Mouse (Mus musculus) erythroblast, embryonic 14.5 days (primary cell): ENCODE results near the gene Aco2. TPM values are rescaled to one million over a fixed set of nuclear protein-coding genes. Genes with fewer than 3 reads are reported as not detected.

Experiments used
- H3K27me3 ChIP-seq: 2 replicates; pipeline ENCODE4 v1.6.1; 2012; ENCODE audit warnings: inconsistent platforms; ENCODE audit not compliant: control insufficient read depth
- H3K36me3 ChIP-seq: 2 replicates; pipeline ENCODE4 v1.6.1; 2012; ENCODE audit warnings: mild to moderate bottlenecking, inconsistent platforms; ENCODE audit not compliant: control insufficient read depth
- H3K4me1 ChIP-seq: 2 replicates; pipeline ENCODE4 v1.6.1; 2012; ENCODE audit warnings: inconsistent platforms; ENCODE audit not compliant: control insufficient read depth
- H3K4me3 ChIP-seq: replicated peaks from 2 replicates; pipeline ENCODE3; 2012; ENCODE audit warnings: moderate library complexity, mild to moderate bottlenecking, inconsistent platforms
- H3K9me3 ChIP-seq: 2 replicates; pipeline ENCODE4 v1.6.1; 2012; ENCODE audit warnings: low read length, inconsistent platforms, mixed read lengths; ENCODE audit not compliant: control insufficient read depth
- GATA1 ChIP-seq: IDR thresholded peaks from 2 replicates; pipeline ENCODE4 v1.6.1; 2012; ENCODE audit warnings: low read length, inconsistent platforms, mixed read lengths
- TAL1 ChIP-seq: IDR thresholded peaks from 3 replicates; pipeline ENCODE4 v1.6.1; 2012; ENCODE audit warnings: low read length, inconsistent platforms, mixed read lengths
- polyA plus RNA-seq: library from polyadenylated mRNA; stranded (reverse); fragments of >175 nt; gene quantifications from 2 replicates; pipeline ENCODE4 v1.2.3, GENCODE M21; 2012

Aco2 gene
- polyA plus RNA-seq, 1 experiment, result 19.1 TPM

DNA sequence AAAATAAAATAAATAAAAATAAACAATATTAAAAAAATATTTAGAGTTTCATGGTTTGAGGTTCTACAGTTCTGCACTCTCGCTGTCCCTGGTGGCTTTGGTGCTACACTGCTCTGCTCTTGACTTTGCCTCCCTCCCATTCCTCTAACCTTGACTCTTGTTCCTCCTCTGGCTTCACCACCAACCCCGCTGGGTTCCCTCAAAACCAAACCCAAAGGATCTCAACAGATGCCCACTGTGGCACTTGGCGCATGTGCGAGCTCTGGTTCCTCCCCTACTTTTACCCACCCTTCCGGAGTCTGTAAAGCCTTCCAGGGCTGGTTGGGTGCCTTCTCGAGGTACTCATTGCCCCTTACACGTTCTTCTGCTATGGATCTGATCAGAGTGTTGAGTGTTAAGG, 29.8 kb upstream of the Aco2 start:
- H3K4me3 ChIP-seq, result no peak overlapping the region
- H3K36me3 ChIP-seq, result peaks cover 5% of the 10 kb centered on the region

DNA sequence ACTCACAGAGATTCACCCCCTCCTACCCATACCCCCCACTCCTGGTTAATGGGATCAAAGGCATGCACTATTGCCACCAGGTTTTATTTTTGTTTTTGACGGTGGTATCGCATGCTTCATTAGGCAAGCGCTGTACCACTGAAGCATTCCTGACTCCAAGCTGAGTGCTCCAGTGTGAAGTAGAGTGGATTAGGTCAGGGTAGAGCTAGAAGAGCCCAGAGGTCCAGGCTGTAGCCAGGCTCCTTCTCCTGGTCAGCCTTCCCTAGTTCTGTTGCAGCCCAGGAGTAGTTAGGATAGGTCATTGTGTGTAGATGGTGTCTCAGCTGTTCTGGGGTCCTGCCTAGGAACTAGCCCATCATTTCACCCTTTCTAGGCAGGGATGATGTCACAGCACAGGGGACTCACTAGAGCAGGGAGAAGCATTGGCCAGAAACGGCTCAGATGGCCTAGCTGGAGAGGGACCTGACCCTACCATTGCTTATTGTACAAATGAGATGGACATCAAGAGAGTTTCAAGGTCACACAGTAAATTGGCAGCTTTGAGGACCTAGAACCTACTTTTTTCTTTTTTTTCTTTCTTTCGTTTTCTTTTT, 27.0 kb upstream of the Aco2 start:
- no peak for TF ChIP-seq GATA1
- TF ChIP-seq TAL1, result no peak
- H3K4me1 ChIP-seq, result peaks cover 17% of the 10 kb centered on the region

More for the DNA sequence above, 29.8 kb upstream of the Aco2 start:
- Histone ChIP-seq H3K9me3 (no peaks in the 10 kb centered on the region), H3K27me3 (peaks cover 8% of the 10 kb centered on the region), H3K4me1 (peaks cover 9% of the 10 kb centered on the region)
- TF ChIP-seq TAL1 (no peak), GATA1 (no peak)

DNA sequence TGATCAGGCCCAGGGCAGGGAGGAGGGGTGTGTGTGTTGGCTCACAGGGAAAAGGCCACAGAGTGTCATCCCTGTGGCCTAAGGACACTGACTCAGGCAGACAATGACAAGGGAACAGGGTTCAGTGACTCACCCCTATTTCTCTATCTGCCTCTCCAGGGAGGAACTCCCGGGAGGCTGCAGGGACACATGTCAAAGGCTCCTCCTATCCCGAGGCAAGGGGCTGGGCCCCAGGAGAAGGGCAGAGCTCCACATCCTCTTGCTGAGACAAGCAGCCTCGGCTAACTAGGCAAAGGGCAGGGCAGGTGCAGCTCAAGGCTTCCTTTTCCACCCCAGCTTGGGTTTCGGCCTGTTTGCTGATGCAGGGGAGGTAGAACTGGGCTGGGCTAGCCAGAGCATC, 26.4 kb upstream of the Aco2 start:
- Histone ChIP-seq H3K36me3 (peaks cover 31% of the 10 kb centered on the region), H3K4me3 (no peak overlapping the region), H3K27me3 (peaks cover 2% of the 10 kb centered on the region; the same call in 1 of the 2 replicates), H3K4me1 (peaks cover 17% of the 10 kb centered on the region), H3K9me3 (no peaks in the 10 kb centered on the region)
- TF ChIP-seq GATA1 (no peak), TAL1 (no peak)

More for the DNA sequence above, 27.0 kb upstream of the Aco2 start:
- H3K36me3 ChIP-seq, result peaks cover 25% of the 10 kb centered on the region
- H3K27me3 ChIP-seq, result peaks cover 2% of the 10 kb centered on the region; the same call in 1 of the 2 replicates
- H3K4me3 ChIP-seq, result no peak overlapping the region
- no peaks in the 10 kb centered on the region for H3K9me3 ChIP-seq

DNA sequence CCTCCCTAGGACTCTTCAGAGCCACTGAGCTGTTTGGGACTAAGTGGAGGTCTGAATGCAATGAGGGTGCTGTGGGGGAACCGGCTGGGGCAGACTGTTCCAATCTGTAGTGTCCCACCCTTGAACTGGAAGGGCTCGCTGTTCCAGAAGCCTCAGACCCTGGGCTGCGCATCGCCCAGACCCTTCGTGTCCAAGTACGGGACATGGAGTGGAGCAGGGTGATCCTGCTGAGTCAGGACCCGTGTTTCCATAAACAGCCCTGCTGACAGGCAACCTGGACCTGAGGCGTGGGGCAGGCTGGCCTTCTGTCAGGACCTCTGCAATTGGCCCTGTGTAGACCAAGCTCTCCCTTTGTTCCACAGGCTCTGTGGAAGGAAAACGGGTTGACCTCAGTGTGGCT, 25.4 kb upstream of the Aco2 start:
- H3K4me3 ChIP-seq, result no peak overlapping the region
- H3K36me3 ChIP-seq, result peaks cover 42% of the 10 kb centered on the region
- peaks cover 17% of the 10 kb centered on the region for H3K4me1 ChIP-seq
- no peaks in the 10 kb centered on the region for H3K9me3 ChIP-seq
- H3K27me3 ChIP-seq, result no peaks in the 10 kb centered on the region
- TF ChIP-seq TAL1, result no peak
- no peak for TF ChIP-seq GATA1

DNA sequence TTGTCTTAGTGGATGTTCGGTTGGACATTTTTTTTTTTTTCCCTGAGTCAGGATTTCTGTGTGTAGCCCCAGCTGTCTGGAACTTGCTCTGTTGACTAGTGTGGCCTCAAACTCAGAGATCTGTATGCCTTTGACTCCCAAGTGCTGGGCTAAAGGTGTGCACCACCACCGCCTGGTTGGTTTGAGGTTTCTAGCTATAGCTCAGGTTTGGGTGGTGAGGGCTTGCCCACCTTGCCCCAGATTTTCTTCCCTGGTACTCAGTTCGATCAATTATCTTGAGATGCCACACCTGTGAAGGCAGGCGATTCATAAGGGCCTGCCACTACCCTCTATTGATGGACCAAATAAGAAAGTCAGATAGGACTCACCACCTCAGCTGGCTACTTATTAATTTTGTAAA, 24.9 kb upstream of the Aco2 start:
- peaks cover 46% of the 10 kb centered on the region for H3K36me3 ChIP-seq
- no peak overlapping the region for H3K4me3 ChIP-seq
- no peaks in the 10 kb centered on the region for H3K27me3 ChIP-seq
- H3K4me1 ChIP-seq, result peaks cover 17% of the 10 kb centered on the region
- H3K9me3 ChIP-seq, result no peaks in the 10 kb centered on the region
- TF ChIP-seq GATA1 (no peak), TAL1 (no peak)

DNA sequence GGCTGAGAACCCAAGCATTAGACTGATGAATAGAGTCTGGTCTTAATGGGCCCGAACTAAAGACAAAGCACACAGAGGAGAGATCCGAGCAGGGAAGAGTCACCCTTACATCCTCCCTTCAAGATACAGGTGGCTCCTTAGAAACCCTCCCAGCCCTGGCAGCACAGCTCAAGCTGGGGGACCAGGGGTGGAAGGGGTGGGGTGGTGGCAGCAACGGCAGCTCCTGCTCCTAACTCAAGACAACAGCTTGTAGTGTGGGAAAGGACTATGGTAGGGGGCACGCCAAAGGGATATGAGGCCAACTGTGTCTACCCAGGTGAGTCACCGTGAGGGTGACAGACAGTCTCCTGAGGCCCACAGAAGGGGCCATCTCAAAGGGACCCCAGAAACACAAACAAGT, 24.2 kb upstream of the Aco2 start:
- Histone ChIP-seq H3K9me3 (no peaks in the 10 kb centered on the region), H3K27me3 (no peaks in the 10 kb centered on the region), H3K4me3 (no peak overlapping the region), H3K36me3 (peaks cover 53% of the 10 kb centered on the region), H3K4me1 (peaks cover 20% of the 10 kb centered on the region)
- TF ChIP-seq TAL1, result no peak
- no peak for TF ChIP-seq GATA1

DNA sequence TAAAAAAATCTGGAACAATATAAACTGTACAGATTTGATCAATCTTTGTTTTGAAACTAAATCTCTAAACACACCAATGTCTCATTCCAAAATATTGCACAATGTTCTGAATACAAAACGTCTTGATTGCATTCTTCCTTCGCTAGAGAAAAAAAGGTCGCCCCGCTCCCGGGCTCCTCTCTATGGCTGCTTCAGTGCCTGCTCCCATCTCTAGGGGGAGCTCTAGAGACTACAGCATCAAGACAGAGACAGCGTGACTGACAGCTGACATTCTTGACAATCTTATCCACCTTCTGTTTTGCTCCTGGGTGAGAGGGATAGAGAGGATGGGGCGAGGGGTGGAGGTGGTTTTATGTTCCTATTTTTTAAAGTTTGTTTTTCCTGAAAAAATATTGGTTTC, 23.8 kb upstream of the Aco2 start:
- Histone ChIP-seq H3K9me3 (no peaks in the 10 kb centered on the region), H3K36me3 (peaks cover 56% of the 10 kb centered on the region), H3K27me3 (no peaks in the 10 kb centered on the region), H3K4me1 (peaks cover 20% of the 10 kb centered on the region), H3K4me3 (no peak overlapping the region)
- no peak for TF ChIP-seq TAL1
- no peak for TF ChIP-seq GATA1

DNA sequence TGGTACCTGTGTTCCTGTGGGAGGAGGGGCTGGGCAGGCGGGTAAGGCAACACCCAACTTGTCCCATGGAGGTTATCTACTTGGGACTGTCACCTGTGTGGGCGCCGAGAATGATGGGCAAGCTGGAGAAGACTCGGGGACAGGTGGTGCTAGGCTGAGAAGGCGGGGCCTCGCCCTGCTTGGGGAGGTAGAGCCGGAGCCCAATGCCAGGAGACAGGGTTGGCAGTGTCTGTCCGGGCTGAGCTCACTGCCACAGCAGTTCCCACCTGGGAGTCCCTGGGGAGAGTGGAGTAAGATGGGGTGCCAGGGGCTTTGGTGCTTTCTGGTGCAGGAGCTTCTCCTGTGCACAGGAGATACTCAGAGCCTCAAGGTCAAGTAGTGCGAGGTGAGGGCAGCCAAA, 23.0 kb upstream of the Aco2 start:
- peaks cover 61% of the 10 kb centered on the region for H3K36me3 ChIP-seq
- peaks cover 20% of the 10 kb centered on the region for H3K4me1 ChIP-seq
- H3K27me3 ChIP-seq, result no peaks in the 10 kb centered on the region

DNA sequence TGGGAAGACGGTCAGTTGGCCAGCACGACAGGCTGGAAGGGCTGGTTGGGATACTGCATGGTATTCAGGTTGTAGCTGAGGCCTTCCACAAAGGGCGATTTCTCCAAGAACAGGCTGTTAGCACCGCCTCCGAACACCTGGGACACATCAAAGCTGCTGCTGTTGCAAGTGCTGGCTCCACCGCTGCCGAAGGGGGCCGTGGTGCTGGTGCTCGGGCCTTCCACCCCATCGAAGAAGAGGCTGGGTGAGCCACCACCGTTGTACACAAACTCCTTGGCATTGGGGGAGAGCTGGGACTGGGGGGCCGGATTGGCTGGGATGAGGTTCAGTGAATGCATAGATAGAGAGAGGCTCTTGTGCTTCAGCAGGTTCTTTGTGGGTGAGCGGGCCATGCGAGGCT, 21.4 kb upstream of the Aco2 start:
- no peaks in the 10 kb centered on the region for H3K27me3 ChIP-seq
- peaks cover 25% of the 10 kb centered on the region for H3K4me1 ChIP-seq
- H3K9me3 ChIP-seq, result no peaks in the 10 kb centered on the region
- no peak overlapping the region for H3K4me3 ChIP-seq
- TF ChIP-seq GATA1 (no peak), TAL1 (no peak)
- peaks cover 69% of the 10 kb centered on the region for H3K36me3 ChIP-seq

More for the DNA sequence above, 23.0 kb upstream of the Aco2 start:
- Histone ChIP-seq H3K4me3 (no peak overlapping the region), H3K9me3 (no peaks in the 10 kb centered on the region)
- no peak for TF ChIP-seq TAL1
- TF ChIP-seq GATA1, result no peak

DNA sequence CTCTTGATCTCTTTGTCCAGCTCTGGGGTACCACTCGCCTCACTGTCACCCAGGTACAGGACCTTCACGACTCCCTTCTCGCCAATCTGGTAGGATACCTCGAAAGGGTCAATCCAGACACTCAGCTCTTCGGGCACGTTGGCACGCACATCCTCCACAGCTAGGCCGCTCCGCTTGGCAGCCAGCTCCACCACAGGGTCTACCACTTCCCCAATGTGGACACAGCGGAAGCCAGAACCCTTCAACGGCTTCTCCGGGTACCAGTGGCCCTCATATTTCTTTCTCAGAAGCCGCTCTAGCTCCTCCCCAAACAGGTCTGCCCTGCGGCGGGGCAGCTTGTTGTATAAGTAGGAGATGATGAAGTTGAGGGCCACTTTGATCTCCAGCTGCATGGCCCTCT, 20.7 kb upstream of the Aco2 start:
- Histone ChIP-seq H3K4me1 (peaks cover 28% of the 10 kb centered on the region), H3K9me3 (no peaks in the 10 kb centered on the region), H3K36me3 (peaks cover 67% of the 10 kb centered on the region), H3K4me3 (no peak overlapping the region), H3K27me3 (no peaks in the 10 kb centered on the region)
- TF ChIP-seq TAL1 (no peak), GATA1 (no peak)
